Mouse (Mus musculus): ENCODE results near the gene Plbd1.

Plbd1 gene

GRCm38 (mm10) chr6:136653331-136653730 is 8.4 kb downstream of the Plbd1 start:
- in situ Hi-C loops (cut with MboI, MseI), result no loop called here

GRCm38 (mm10) chr6:136650664-136651063 is 11.1 kb downstream of the Plbd1 start:
- in situ Hi-C loops (cut with MboI, MseI), result no loop called here

- in situ Hi-C loops (cut with MboI, MseI), result loop anchor here (25.0 kb wide), 2 partner anchors 340 to 1060 kb away; no protein-coding TSS in a partner anchor
Measured at GRCm38 (mm10) chr6:136647455-136647861, 14.3 kb downstream of the Plbd1 start.

GRCm38 (mm10) chr6:136646207-136646606 is 15.5 kb downstream of the Plbd1 start:
- in situ Hi-C loops (cut with MboI, MseI), result loop anchor here (25.0 kb wide), 2 partner anchors 341 to 1059 kb away; no protein-coding TSS in a partner anchor

- in situ Hi-C loops (cut with MboI, MseI), result loop anchor here (25.0 kb wide), 2 partner anchors 342 to 1058 kb away; no protein-coding TSS in a partner anchor
Measured at GRCm38 (mm10) chr6:136645754-136646153, 16.0 kb downstream of the Plbd1 start.

- in situ Hi-C loops (cut with MboI, MseI), result loop anchor here (25.0 kb wide), 2 partner anchors 343 to 1057 kb away; no protein-coding TSS in a partner anchor
Measured at GRCm38 (mm10) chr6:136644171-136644570, 17.6 kb downstream of the Plbd1 start.

GRCm38 (mm10) chr6:136634982-136635381 is 26.7 kb downstream of the Plbd1 start:
- in situ Hi-C loops (cut with MboI, MseI), result loop anchor here (25.0 kb wide), 2 partner anchors 352 to 1048 kb away; no protein-coding TSS in a partner anchor

GRCm38 (mm10) chr6:136633719-136634118 is 28.0 kb downstream of the Plbd1 start:
- in situ Hi-C loops (cut with MboI, MseI), result loop anchor here (25.0 kb wide), 2 partner anchors 354 to 1046 kb away; no protein-coding TSS in a partner anchor

- in situ Hi-C loops (cut with MboI, MseI), result loop anchor here (25.0 kb wide), 2 partner anchors 354 to 1046 kb away; no protein-coding TSS in a partner anchor
Measured at GRCm38 (mm10) chr6:136633154-136633553, 28.6 kb downstream of the Plbd1 start.

GRCm38 (mm10) chr6:136631945-136632534 is 29.7 kb downstream of the Plbd1 start:
- in situ Hi-C loops (cut with MboI, MseI), result loop anchor here (25.0 kb wide), 2 partner anchors 355 to 1045 kb away; no protein-coding TSS in a partner anchor

- in situ Hi-C loops (cut with MboI, MseI), result loop anchor here (25.0 kb wide), 2 partner anchors 356 to 1044 kb away; no protein-coding TSS in a partner anchor
Measured at GRCm38 (mm10) chr6:136631519-136631918, 30.2 kb downstream of the Plbd1 start.

- in situ Hi-C loops (cut with MboI, MseI), result loop anchor here (10.0 to 25.0 kb wide), 3 partner anchors 105 to 1042 kb away; no protein-coding TSS in a partner anchor
Measured at GRCm38 (mm10) chr6:136629639-136630038, 32.1 kb downstream of the Plbd1 start.

- in situ Hi-C loops (cut with MboI, MseI), result loop anchor here (10.0 to 25.0 kb wide), 3 partner anchors 109 to 1038 kb away; no protein-coding TSS in a partner anchor
Measured at GRCm38 (mm10) chr6:136625421-136625820, 36.3 kb downstream of the Plbd1 start.

- in situ Hi-C loops (cut with MboI, MseI), result loop anchor here (10.0 kb wide), 1 partner anchor 114 kb away; no protein-coding TSS in a partner anchor
Measured at GRCm38 (mm10) chr6:136620361-136621139, 41.2 kb downstream of the Plbd1 start.

- in situ Hi-C loops (cut with MboI, MseI), result no loop called here
Measured at GRCm38 (mm10) chr6:136614156-136614555, 47.6 kb downstream of the Plbd1 start.

GRCm38 (mm10) chr6:136612312-136612711 is 49.4 kb downstream of the Plbd1 start:
- in situ Hi-C loops (cut with MboI, MseI), result no loop called here

GRCm38 (mm10) chr6:136611351-136612215 is 50.1 kb downstream of the Plbd1 start:
- in situ Hi-C loops (cut with MboI, MseI), result no loop called here

GRCm38 (mm10) chr6:136602601-136603000 is 59.1 kb downstream of the Plbd1 start:
- in situ Hi-C loops (cut with MboI, MseI), result no loop called here

GRCm38 (mm10) chr6:136594541-136594940 is 67.2 kb downstream of the Plbd1 start:
- in situ Hi-C loops (cut with MboI, MseI), result no loop called here

- in situ Hi-C loops (cut with MboI, MseI), result no loop called here
Measured at GRCm38 (mm10) chr6:136590739-136591138, 71.0 kb downstream of the Plbd1 start.

- in situ Hi-C loops (cut with MboI, MseI), result no loop called here
Measured at GRCm38 (mm10) chr6:136566002-136566401, 95.7 kb downstream of the Plbd1 start.
